Mouse (Mus musculus): ENCODE results near the gene M1ap. TPM values are rescaled to one million over a fixed set of nuclear protein-coding genes. Genes with fewer than 3 reads are reported as not detected.
A peak's percentile ranks its signal among the peaks of the same experiment; 100 is the strongest.

M1ap gene
- 10.3 and 15.7 TPM in 2 replicates for polyA plus RNA-seq (2015; fragmentation: Nextera tagmentation; extraction: Ambion mirVana)

GRCm38 (mm10) chr6:82946651-82947050, at the start of gene M1ap:
M1ap (plus strand) TSS chr6:82946902.
- DNase-seq = peak; percentile 27
- Histone ChIP-seq H3K36me3 (no peaks in the 10 kb centered on the region), H3K9me3 (replicated peaks) (no peaks in the 10 kb centered on the region), H3K27me3 (peaks cover 3% of the 10 kb centered on the region; the same call in 1 of the 2 replicates), H3K4me1 (replicated peaks) (no peaks in the 10 kb centered on the region), H3K4me3 (replicated peaks) (no peak within 1 kb of the TSS), H3K9ac (no peak within 1 kb of the TSS), H3K4me2 (no peak within 1 kb of the TSS), H3K27ac (no peak within 1 kb of the TSS)
- 62% methylated on average over 14 of the region's 14 CpGs for WGBS (ENCODE audit: insufficient replicate concordance)
- no peak for ATAC-seq (ENCODE audit: low read depth)

- Histone ChIP-seq H3K4me2 (no peak overlapping the region), H3K27me3 (peaks cover 12% of the 10 kb centered on the region), H3K4me3 (replicated peaks) (no peak overlapping the region), H3K9me3 (replicated peaks) (no peaks in the 10 kb centered on the region), H3K9ac (no peak overlapping the region), H3K4me1 (replicated peaks) (no peaks in the 10 kb centered on the region), H3K27ac (no peak overlapping the region), H3K36me3 (no peaks in the 10 kb centered on the region)
- ATAC-seq (ENCODE audit: low read depth) (no peak), DNase-seq (no peak)
- 29% methylated on average over 3 of the region's 3 CpGs for WGBS (ENCODE audit: insufficient replicate concordance)
These were observed 49.4 kb upstream of the M1ap start for GRCm38 (mm10) chr6:82897311-82897710.

GRCm38 (mm10) chr6:82898227-82898626, 48.5 kb upstream of the M1ap start:
- Histone ChIP-seq H3K4me2 (no peak overlapping the region), H3K4me1 (replicated peaks) (no peaks in the 10 kb centered on the region; the same call in 1 of the 2 replicates), H3K4me3 (replicated peaks) (no peak overlapping the region), H3K27me3 (peaks cover 16% of the 10 kb centered on the region), H3K27ac (no peak overlapping the region), H3K9me3 (replicated peaks) (no peaks in the 10 kb centered on the region), H3K9ac (no peak overlapping the region), H3K36me3 (no peaks in the 10 kb centered on the region)
- no peak for DNase-seq
- ATAC-seq (ENCODE audit: low read depth) = no peak
- 49% methylated on average over 4 of the region's 4 CpGs for WGBS (ENCODE audit: insufficient replicate concordance)

GRCm38 (mm10) chr6:82898745-82899144, 48.0 kb upstream of the M1ap start:
- no peak for DNase-seq
- Histone ChIP-seq H3K27me3 (peaks cover 19% of the 10 kb centered on the region), H3K4me1 (replicated peaks) (no peaks in the 10 kb centered on the region; the same call in 1 of the 2 replicates), H3K9ac (no peak overlapping the region), H3K4me2 (no peak overlapping the region), H3K36me3 (no peaks in the 10 kb centered on the region), H3K4me3 (replicated peaks) (no peak overlapping the region), H3K9me3 (replicated peaks) (no peaks in the 10 kb centered on the region), H3K27ac (no peak overlapping the region)
- WGBS (ENCODE audit: insufficient replicate concordance) = 49% methylated on average over 4 of the region's 4 CpGs
- ATAC-seq (ENCODE audit: low read depth) = no peak

- Histone ChIP-seq H3K4me3 (replicated peaks) (no peak overlapping the region), H3K27ac (no peak overlapping the region), H3K9me3 (replicated peaks) (no peaks in the 10 kb centered on the region), H3K4me2 (no peak overlapping the region), H3K36me3 (no peaks in the 10 kb centered on the region), H3K27me3 (peaks cover 37% of the 10 kb centered on the region), H3K9ac (no peak overlapping the region), H3K4me1 (replicated peaks) (no peaks in the 10 kb centered on the region; the same call in 1 of the 2 replicates)
- 8% methylated on average over 8 of the region's 8 CpGs for WGBS (ENCODE audit: insufficient replicate concordance)
- DNase-seq (no peak), ATAC-seq (ENCODE audit: low read depth) (no peak)
These were observed 44.1 kb upstream of the M1ap start for GRCm38 (mm10) chr6:82902559-82902958.

GRCm38 (mm10) chr6:82906985-82907384, 39.7 kb upstream of the M1ap start:
- Histone ChIP-seq H3K36me3 (no peaks in the 10 kb centered on the region), H3K4me1 (replicated peaks) (peaks cover 4% of the 10 kb centered on the region; the same call in 1 of the 2 replicates), H3K27me3 (peaks cover 26% of the 10 kb centered on the region; the same call in 1 of the 2 replicates), H3K9ac (no peak overlapping the region), H3K27ac (no peak overlapping the region), H3K4me2 (no peak overlapping the region), H3K4me3 (replicated peaks) (no peak overlapping the region), H3K9me3 (replicated peaks) (no peaks in the 10 kb centered on the region)
- 32% methylated on average over 3 of the region's 3 CpGs for WGBS (ENCODE audit: insufficient replicate concordance)
- ATAC-seq (ENCODE audit: low read depth) = no peak
- no peak for DNase-seq

- Histone ChIP-seq H3K27me3 (peaks cover 24% of the 10 kb centered on the region), H3K9me3 (replicated peaks) (no peaks in the 10 kb centered on the region), H3K36me3 (no peaks in the 10 kb centered on the region), H3K27ac (no peak overlapping the region), H3K4me3 (replicated peaks) (no peak overlapping the region), H3K4me1 (replicated peaks) (peaks cover 4% of the 10 kb centered on the region; the same call in 1 of the 2 replicates), H3K4me2 (no peak overlapping the region), H3K9ac (no peak overlapping the region)
- WGBS (ENCODE audit: insufficient replicate concordance) = 69% methylated on average over 8 of the region's 8 CpGs
- ATAC-seq (ENCODE audit: low read depth) = no peak
- DNase-seq = no peak
These were observed 38.7 kb upstream of the M1ap start for GRCm38 (mm10) chr6:82908034-82908433.

- ATAC-seq (ENCODE audit: low read depth) = 0 out of 2 replicates have a peak, but pooled peaks have one; percentile 45
- no peaks in the 10 kb centered on the region for H3K36me3 ChIP-seq
- H3K27me3 ChIP-seq = peaks cover 20% of the 10 kb centered on the region
- no peak overlapping the region for H3K4me3 ChIP-seq (replicated peaks)
- no peak overlapping the region for H3K9ac ChIP-seq
- WGBS (ENCODE audit: insufficient replicate concordance) = 32% methylated on average over 14 of the region's 14 CpGs
- no peak overlapping the region for H3K4me2 ChIP-seq
- peak; percentile 27 for DNase-seq
- H3K4me1 ChIP-seq (replicated peaks) = peaks cover 4% of the 10 kb centered on the region; the same call in 1 of the 2 replicates
- no peak overlapping the region for H3K27ac ChIP-seq
- H3K9me3 ChIP-seq (replicated peaks) = no peaks in the 10 kb centered on the region
These were observed 37.4 kb upstream of the M1ap start for GRCm38 (mm10) chr6:82909136-82909855.

GRCm38 (mm10) chr6:82911303-82911702, 35.4 kb upstream of the M1ap start:
- H3K9me3 ChIP-seq (replicated peaks) = no peaks in the 10 kb centered on the region
- WGBS (ENCODE audit: insufficient replicate concordance) = 59% methylated on average over 5 of the region's 5 CpGs
- peaks cover 4% of the 10 kb centered on the region; the same call in 1 of the 2 replicates for H3K4me1 ChIP-seq (replicated peaks)
- no peak for DNase-seq
- no peak overlapping the region for H3K4me3 ChIP-seq (replicated peaks)
- no peak overlapping the region for H3K4me2 ChIP-seq
- no peak for ATAC-seq (ENCODE audit: low read depth)
- no peak overlapping the region for H3K27ac ChIP-seq
- peaks cover 8% of the 10 kb centered on the region for H3K27me3 ChIP-seq
- H3K9ac ChIP-seq = no peak overlapping the region
- no peaks in the 10 kb centered on the region for H3K36me3 ChIP-seq

- ATAC-seq (ENCODE audit: low read depth) (no peak), DNase-seq (no peak)
- no peaks in the 10 kb centered on the region for H3K36me3 ChIP-seq
- peaks cover 4% of the 10 kb centered on the region; the same call in 1 of the 2 replicates for H3K4me1 ChIP-seq (replicated peaks)
- no peak overlapping the region for H3K27ac ChIP-seq
- peak overlapping the region; percentile 30 for H3K4me2 ChIP-seq
- no peaks in the 10 kb centered on the region for H3K9me3 ChIP-seq (replicated peaks)
- H3K27me3 ChIP-seq = peaks cover 15% of the 10 kb centered on the region
- no peak overlapping the region for H3K4me3 ChIP-seq (replicated peaks)
- H3K9ac ChIP-seq = no peak overlapping the region
- 31% methylated on average over 28 of the region's 28 CpGs for WGBS (ENCODE audit: insufficient replicate concordance)
These were observed 33.1 kb upstream of the M1ap start for GRCm38 (mm10) chr6:82913336-82914247.

GRCm38 (mm10) chr6:82915889-82916288, 30.8 kb upstream of the M1ap start:
- WGBS (ENCODE audit: insufficient replicate concordance) = 7% methylated on average over 3 of the region's 3 CpGs
- Histone ChIP-seq H3K36me3 (no peaks in the 10 kb centered on the region), H3K4me2 (no peak overlapping the region), H3K9ac (no peak overlapping the region), H3K9me3 (replicated peaks) (no peaks in the 10 kb centered on the region), H3K4me1 (replicated peaks) (no peaks in the 10 kb centered on the region; the same call in 1 of the 2 replicates), H3K27ac (no peak overlapping the region), H3K4me3 (replicated peaks) (no peak overlapping the region), H3K27me3 (peaks cover 23% of the 10 kb centered on the region)
- no peak for ATAC-seq (ENCODE audit: low read depth)
- peak; percentile 35 for DNase-seq

All from liver, embryonic 13.5 days (tissue).